Mouse (Mus musculus) E14TG2a.4 (cell line): ENCODE data around the gene Gm37240.

Source experiments
- CTCF ChIP-seq: conservative IDR thresholded peaks from 2 replicates; pipeline ENCODE4 v1.5.1; 2014; ENCODE audit warnings: low read length
- NANOG ChIP-seq: IDR thresholded peaks from 2 replicates; pipeline ENCODE4 v1.6.1; 2014; ENCODE audit warnings: borderline replicate concordance, low read length, mixed read lengths
- POU5F1 ChIP-seq: IDR thresholded peaks from 2 replicates; pipeline ENCODE4 v1.6.1; 2014; ENCODE audit warnings: low read length, borderline replicate concordance

DNA sequence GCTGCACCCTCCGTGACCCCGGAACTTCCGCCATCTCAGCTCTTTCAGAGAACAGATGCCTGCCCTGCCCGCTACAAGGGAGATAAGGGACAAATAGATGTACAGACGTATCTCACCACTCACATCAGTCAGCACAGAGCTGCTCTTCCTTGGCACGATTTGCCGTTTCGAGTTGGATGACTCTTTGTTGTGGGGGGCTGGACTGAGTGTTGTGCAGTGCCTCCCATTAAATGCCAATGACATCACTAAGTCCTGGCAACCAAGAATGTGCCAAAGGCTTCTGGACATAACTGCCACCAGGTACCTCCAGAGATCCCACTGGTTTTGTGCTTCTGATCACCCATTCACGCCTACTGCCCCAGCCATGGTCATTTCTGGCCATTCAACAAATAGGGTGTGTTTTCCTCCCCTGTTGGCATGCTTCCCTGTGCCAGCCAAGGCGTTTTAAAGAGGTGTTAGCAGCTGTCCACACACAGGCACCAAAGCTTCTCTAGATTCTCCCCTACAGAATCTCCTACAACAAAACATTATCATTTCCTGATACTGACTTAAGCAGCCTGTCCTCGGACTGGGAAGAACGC, 1233.0 kb downstream of the Gm37240 start:
- TF ChIP-seq CTCF (no peak), NANOG (no peak), POU5F1 (no peak)
